Mouse (Mus musculus) embryonic fibroblast, embryonic 13.5 days (primary cell): ENCODE results near the gene Mea1.

Experiments
- CTCF ChIP-seq: IDR thresholded peaks from 2 replicates; pipeline ENCODE4 v1.5.1; 2011; ENCODE audit warnings: mild to moderate bottlenecking, control low read depth, low read length, moderate library complexity, borderline replicate concordance; ENCODE audit not compliant: insufficient read depth
- POLR2A ChIP-seq: IDR thresholded peaks from 2 replicates; pipeline ENCODE4 v1.6.1; 2011; ENCODE audit warnings: low read depth, mild to moderate bottlenecking, control low read depth, low read length, moderate library complexity

DNA sequence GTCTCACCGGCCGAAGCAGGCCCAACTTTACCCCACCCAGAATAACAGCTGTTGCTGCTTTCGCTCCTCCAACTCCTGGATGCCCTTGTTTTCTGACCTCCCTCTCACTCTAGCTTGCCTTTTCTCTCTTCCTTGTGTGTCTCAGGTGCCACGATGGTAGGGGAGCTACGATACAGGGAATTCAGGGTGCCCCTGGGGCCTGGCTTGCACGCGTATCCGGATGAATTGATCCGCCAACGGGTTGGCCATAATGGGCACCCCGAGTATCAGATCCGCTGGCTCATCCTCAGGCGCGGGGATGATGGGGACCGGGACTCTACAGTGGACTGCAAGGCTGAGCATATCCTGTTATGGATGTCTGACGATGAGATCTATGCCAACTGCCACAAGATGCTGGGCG lies 27.3 kb upstream of the Mea1 start:
- TF ChIP-seq CTCF (no peak), POLR2A (peak; percentile 41)
